Mouse (Mus musculus) activated CD4-positive, CD25-positive, alpha-beta regulatory T cell, adult 4 months (primary cell): ENCODE data around the gene Lgr5. TPM values are rescaled to one million over a fixed set of nuclear protein-coding genes. Genes with fewer than 3 reads are reported as not detected.

Experiments
- ATAC-seq: one replicate; pipeline ENCODE4 v1.8.0; 2017
- polyA plus RNA-seq, 2 experiments: library from polyadenylated mRNA; unstranded; fragments of 100-300 nt; shearing (Covaris generic); gene quantifications; one replicate each; pipeline ENCODE4 v1.2.1; 2017

The Lgr5 gene
- polyA plus RNA-seq, 2 experiments from 2014 or later = 0.09 TPM; not detected in 1

DNA sequence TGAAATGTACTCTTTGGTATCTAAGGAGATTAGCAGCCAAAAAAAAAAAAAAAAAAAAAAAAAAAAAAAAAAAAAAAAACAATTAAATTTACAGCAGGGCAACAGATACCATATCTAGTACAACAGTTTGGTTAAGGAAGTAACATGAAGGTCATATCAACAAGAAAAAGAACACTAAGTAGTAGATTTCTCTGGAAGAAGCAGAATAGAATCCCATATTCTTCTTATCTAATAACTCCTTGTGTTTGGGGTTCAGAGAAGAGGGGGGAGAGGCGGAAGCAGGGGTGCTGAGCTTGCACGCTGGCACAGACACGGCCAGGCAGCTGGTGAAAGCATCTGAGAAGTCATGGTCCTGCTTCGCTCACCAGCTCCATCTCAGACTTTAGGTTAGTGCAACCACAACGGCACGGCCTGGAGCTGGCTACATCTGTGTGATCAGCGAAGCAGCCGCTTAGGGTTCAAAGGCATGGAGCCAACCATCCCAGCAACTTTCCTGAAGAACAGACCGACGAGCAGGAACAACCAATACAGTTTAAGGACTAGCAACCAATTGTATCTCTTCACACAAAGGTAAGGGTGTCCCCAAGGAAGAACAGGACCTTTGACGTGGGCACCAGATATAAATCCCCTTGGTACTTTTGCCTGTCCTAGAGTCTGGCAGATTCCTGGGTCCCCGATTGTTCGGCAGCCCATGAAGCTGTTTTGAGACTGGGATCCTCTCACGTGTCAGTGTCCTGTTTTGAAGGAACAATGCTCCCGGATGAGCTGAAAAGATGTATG, 17.7 kb downstream of the Lgr5 start, which contains the start of gene A930009A15Rik:
A930009A15Rik (plus strand) TSS at position 275 of the 780 bp plus-strand sequence.
- ATAC-seq = no peak

DNA sequence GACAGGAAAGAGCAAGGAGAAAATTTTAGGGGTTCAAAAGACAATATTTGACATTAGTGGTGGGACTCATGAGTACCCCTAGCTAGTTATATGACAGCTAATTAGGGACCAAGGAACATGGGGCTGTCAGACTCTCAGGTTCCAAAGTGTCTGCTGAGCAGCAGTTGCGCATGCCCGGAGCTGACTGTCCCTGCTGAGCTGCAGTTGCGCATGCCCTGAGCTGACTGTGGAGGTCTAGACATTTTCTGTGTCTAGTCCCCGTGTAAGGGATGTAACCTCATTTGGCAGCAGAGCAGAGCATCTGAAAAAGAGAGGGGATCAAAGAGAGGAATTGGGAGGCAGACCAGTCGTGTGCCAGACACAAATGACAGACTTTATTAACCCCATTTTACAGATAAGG, 23.6 kb downstream of the Lgr5 start:
- no peak for ATAC-seq

DNA sequence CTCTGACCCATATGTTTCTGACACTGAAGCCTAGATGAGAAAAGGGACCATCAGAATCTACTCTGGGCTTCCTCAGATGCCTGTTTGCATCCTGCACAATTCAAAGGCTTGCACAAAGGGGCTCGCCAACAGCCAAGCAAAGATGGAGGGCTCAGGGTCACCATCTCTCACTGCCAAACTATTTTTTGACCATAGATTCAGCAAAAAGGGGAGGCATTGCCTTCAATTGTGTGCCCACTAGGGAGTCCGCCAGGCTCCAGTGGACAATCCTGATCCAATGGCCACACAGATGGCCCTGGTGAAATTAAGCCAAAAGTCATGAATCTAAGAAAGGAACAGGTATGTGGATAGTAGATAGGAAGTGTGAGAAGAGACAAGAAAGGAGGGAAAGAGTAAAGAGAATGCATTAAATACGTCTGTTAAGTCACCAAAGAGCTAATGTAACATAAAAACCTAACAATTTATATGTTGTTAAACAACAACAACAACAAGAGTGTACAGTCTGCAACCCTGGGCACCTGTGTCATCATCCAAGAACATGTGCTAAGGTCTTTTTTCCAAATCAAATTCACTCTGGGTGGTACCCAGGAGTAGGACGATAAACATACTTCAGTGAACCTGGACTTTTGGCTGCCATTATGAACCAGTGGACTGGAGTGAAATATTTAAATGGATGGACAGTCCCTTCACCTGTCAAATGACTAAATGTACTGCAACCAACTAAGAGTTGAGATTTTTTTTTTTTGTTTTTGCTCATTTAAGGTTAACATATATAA, 24.5 kb downstream of the Lgr5 start:
- ATAC-seq = no peak

DNA sequence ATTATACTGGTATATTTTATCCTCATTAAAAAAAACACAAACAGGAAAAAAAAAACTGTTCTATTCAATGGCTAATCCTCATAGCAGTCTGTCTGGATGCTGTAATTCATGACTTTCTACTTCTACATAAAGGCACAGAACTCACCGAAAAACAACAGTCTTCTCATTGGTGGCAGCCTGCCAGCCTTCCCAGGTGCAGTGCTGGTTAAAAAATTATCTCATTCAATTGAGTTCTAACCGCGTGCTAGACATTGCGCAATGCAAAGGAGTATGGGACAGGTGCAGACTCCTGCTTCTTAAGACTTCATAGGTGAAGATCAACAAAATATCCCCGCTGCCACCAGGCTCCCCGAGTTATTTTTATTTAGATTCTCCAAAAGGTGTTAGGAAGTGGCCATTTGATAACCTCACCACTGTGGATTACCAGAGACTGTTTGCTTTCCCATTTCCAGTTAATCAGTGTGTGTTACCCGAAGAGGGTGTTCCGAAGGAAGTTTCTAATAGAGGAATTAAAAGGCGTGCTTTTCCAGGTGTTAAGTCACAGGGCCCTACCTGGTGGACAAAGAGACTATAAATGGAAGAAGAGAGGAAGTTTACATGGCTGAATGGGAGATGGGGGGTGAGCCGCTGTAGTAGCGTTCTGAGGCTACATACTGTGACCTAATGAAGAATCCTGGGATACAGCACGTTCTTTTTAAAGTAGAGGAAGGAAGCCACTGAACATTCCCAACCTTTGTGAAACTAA, 26.3 kb downstream of the Lgr5 start:
- no peak for ATAC-seq

DNA sequence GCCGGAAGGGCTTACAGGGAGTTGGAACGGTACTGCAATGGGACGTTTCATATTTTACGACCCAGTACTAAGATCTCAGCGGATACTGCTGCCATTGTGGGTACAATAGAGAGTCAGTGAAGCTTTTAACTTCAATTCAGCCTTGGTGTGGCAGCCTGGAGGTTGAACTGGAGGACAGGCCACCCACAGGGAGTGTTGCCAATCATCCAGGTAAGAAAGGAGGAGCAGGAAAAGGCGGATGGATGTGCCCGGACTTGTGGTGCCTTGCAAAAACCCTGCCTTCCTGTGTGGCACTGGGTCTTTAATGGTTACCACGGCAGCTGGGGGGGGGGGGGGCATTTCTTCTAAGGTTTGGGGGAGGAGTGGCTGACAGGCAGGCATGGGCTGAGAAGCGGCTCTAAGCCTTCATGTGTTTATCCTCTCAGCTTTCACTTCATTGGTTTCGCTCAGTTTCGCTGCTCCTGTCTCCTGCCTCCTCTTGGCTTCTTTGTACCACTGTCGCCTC, 30.8 kb downstream of the Lgr5 start:
- no peak for ATAC-seq

DNA sequence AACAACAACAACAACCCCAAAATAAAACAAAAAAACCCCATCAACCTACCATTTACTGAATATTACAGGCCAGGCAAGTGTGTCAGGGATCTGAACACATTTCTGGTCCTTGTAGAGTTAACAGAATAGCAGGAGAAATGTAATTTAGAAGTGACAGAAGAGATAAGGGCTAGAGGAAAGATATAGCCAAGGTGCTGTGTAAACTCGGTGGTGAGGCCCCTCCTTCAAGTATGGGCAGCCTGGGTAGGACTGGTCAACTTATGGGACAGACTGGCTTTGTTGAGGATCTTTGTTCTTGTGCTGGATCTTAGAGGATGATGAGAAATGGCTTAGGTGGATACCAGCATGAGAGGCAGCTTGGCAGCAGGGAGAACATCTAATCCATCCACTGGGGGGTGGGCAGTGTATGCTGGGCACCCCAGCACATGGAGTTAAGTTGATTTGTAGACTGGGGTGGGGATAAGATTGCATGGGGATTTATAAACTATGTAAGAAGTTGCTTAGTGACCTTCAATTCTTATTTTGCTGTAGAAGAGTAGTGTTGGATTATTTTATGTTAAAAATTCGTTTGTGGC, 32.3 kb downstream of the Lgr5 start:
- ATAC-seq = no peak

DNA sequence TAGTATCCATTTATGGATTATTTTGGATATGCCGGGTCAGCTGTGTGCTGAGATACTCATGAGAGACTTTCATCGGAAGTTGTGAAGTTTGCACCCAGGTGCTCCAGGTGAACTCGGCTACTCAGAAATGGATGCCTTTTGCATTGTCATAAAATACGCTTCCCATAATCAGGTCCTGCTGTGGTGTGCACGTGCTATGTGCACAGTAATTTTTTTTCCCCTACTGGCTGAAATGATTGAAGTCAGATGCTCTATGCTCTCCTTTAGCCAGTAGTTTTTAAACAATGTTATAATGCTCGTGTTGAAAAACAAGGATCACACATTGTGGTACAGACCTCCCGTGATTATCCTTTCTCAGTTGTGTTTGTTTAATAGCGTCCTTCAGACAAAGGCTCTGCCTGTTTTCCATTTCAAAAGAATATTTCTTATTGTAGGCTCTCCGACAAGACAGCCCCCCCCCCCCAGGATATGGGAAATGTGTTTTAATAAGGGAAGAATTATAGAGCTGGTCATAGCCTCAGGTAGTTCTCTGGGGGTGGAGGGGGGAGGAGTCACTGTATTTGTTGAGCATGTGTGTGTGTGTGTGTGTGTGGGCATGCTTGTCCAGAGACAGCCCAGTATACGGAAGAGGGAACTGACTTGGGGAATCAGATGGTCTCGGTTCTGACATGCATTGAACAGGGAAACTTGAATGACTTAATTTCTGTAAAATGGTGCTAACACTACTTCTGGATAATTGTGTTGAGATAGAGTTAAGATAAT, 34.0 kb downstream of the Lgr5 start:
- no peak for ATAC-seq

- ATAC-seq = no peak
Observed at GRCm38 (mm10) chr10:115551069-115551468, 36.5 kb downstream of the Lgr5 start.

- ATAC-seq = no peak
Observed at GRCm38 (mm10) chr10:115550253-115550652, 37.3 kb downstream of the Lgr5 start.

- no peak for ATAC-seq
Observed at GRCm38 (mm10) chr10:115542917-115543316, 44.7 kb downstream of the Lgr5 start.

GRCm38 (mm10) chr10:115530746-115531145, 56.8 kb downstream of the Lgr5 start:
- no peak for ATAC-seq

- ATAC-seq = no peak
Observed at GRCm38 (mm10) chr10:115529768-115530167, 57.8 kb downstream of the Lgr5 start.

DNA sequence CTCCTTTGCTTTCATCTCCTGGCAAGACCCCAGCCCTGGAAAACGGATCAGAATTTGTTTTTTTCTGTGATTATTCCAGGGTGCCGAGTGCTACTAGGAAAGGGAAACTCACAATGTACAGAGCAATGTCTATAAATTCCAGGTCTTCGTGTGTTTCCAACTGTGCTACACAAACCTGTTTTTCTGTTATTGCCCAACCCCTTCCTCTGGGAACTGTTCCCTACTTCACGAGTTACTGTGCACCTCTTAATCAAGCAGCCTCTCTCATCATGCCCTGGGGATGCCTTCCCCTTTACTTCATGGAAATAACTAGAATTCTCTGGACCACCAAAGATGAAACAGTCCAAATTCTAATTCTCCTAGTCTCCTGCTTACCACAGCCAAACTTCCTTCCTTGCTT, 58.7 kb downstream of the Lgr5 start:
- no peak for ATAC-seq

DNA sequence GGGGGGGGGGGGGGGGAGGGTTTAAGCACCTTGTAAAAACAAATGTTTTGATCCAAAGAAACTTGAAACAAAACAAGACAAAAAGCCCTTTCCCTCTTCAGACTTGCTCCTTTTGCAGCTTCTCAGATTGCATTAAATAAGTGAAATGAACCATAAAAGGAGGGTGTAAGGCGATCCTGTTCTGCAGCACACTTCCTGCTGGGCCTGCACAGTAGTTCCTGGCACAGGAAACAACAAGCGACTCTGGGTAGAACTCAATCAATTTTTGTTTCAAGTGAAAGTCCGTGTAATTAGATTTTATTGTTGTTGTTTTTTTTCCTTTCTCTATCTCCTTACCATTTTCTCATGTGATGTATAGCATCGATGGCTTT, 66.5 kb downstream of the Lgr5 start:
- ATAC-seq = no peak

GRCm38 (mm10) chr10:115520200-115521080, 67.1 kb downstream of the Lgr5 start:
- ATAC-seq = no peak

DNA sequence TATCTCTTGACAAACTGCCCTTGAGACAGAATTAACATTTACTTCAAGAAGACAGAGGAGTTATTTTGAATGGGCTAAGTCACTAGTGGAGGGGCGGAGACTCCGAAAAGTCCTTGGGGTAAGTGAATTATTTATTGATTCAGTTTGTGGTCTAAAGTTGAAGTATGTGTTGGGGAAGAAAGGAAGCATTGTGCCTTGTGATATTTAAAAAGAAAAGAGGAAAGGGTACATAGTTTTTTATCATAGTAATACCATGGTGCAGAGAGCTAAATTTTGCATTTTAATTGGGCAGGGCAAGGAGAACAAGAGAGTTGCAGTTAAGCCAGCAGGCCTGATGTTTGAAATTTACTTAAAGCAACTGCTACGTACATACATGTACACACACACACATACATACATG, 68.7 kb downstream of the Lgr5 start:
- ATAC-seq = no peak

GRCm38 (mm10) chr10:115515503-115515902, 72.1 kb downstream of the Lgr5 start:
- no peak for ATAC-seq

DNA sequence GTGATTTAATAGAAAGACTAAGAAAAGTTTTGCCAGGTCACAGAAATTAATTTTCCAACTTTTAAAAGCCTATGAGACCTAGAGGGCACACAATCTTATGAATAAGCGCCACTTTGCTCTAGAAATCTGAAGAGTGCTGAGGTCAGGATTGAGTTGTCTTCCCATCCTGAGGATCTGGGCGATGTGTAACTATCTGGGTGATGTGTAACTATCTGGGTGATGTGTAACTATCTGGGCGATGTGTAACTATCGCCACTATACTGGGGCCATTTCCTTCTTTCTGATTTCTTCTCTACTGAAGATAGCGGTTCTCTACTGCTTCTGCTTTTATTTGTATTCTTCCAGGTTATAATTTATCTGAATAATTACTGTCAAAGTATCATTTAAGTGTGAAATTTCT, 76.6 kb downstream of the Lgr5 start:
- ATAC-seq = no peak

GRCm38 (mm10) chr10:115505631-115506239, 81.8 kb downstream of the Lgr5 start:
- ATAC-seq = no peak

DNA sequence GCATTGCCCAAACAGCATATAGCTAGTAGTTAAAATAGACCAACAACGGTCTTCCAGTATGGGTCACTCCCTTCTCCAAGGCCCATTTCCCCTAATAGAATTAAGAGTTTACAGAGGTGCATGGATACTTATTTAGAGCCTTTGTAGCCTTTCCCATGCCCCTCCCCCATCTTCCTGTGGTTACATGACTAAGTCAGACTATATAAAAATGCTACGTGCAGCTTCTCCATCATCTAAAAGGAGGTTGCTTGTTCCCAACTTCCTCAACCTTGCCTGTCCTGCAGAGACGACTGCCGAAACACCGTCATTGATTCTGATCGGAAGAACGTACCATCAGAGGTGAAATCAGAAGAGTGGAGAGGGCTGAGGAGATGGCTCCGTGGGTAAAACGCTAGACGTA, 82.4 kb downstream of the Lgr5 start:
- no peak for ATAC-seq

DNA sequence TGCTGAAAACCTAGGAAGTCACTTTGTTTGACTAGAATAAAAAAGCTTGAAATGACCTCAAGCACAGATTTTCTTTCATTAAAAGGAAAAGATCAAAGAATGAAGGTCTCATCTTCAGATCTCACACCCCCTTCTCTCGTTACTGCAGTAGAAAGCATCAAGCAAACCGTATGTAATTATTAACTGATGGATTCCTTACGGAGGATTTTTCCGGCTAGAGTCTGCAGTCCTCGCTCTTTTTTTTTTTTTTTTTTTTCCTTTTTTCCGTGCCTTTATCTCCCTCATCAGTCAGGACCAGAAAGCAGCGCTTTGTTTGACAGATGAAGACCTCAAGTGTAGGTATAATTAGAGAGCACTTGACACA, 93.8 kb downstream of the Lgr5 start:
- no peak for ATAC-seq
